Mouse (Mus musculus) T-helper 17 cell (primary cell): ENCODE results near the gene Stx1a.
"Not testable (repeated sequence)": the region's sequence is repeated elsewhere in the genome, so short reads cannot be mapped to it uniquely, and the experiment has no call there.

Experiments used
- in situ Hi-C, 2 experiments: fragments of 300-600 bp; cut with MboI, MseI; formaldehyde crosslinking; loops; 1 replicate in 1 of 2; 2 replicates in 1 of 2; pipeline ENCODE4 v1.15.1; 2025; ENCODE audit warnings: high pct_unique_total_duplicates in 2 of 2

The Stx1a gene

GRCm38 (mm10) chr5:135037946-135038345, 14.7 kb downstream of the Stx1a start:
- in situ Hi-C loops, result no loop called here

- in situ Hi-C loops, result no loop called here
Measured at GRCm38 (mm10) chr5:135039541-135039940, 16.3 kb downstream of the Stx1a start.

- in situ Hi-C loops, result no loop called here
Measured at GRCm38 (mm10) chr5:135040059-135040458, 16.8 kb downstream of the Stx1a start.

- in situ Hi-C loops, result no loop called here
Measured at GRCm38 (mm10) chr5:135040777-135041176, 17.5 kb downstream of the Stx1a start.

- in situ Hi-C loops, result no loop called here
Measured at GRCm38 (mm10) chr5:135042105-135042788, 19.0 kb downstream of the Stx1a start.

- in situ Hi-C loops, result no loop called here
Measured at GRCm38 (mm10) chr5:135044575-135044974, 21.3 kb downstream of the Stx1a start.

GRCm38 (mm10) chr5:135048539-135048938, 25.3 kb downstream of the Stx1a start:
- in situ Hi-C loops, result no loop called here

GRCm38 (mm10) chr5:135049268-135049667, 26.0 kb downstream of the Stx1a start:
- in situ Hi-C loops, result not testable (repeated sequence)

- in situ Hi-C loops, result loop anchor here in 1 of 2 experiments (10.0 kb wide), 1 partner anchor 1561 kb away; no protein-coding TSS in a partner anchor
Measured at GRCm38 (mm10) chr5:135053356-135053755, 30.1 kb downstream of the Stx1a start.

- in situ Hi-C loops, result loop anchor here in 1 of 2 experiments (5.0 kb wide), 1 partner anchor 47 kb away; no protein-coding TSS in a partner anchor
Measured at GRCm38 (mm10) chr5:135063629-135064381, 40.5 kb downstream of the Stx1a start, which contains the start of gene Dnajc30. Gene Dnajc30 (plus strand): TSS chr5:135064202.

GRCm38 (mm10) chr5:135064382-135064766, 41.1 kb downstream of the Stx1a start:
- in situ Hi-C loops, result loop anchor here in 1 of 2 experiments (5.0 kb wide), 1 partner anchor 47 kb away; no protein-coding TSS in a partner anchor

- in situ Hi-C loops, result loop anchor here in 1 of 2 experiments (5.0 kb wide), 1 partner anchor 48 kb away; no protein-coding TSS in a partner anchor
Measured at GRCm38 (mm10) chr5:135064909-135065446, 41.7 kb downstream of the Stx1a start, which contains the start of gene Bud23. Gene Bud23 (minus strand): TSS chr5:135064959.

- in situ Hi-C loops, result no loop called here
Measured at GRCm38 (mm10) chr5:135066008-135066407, 42.7 kb downstream of the Stx1a start.

- in situ Hi-C loops, result no loop called here
Measured at GRCm38 (mm10) chr5:135070448-135070847, 47.2 kb downstream of the Stx1a start.

- in situ Hi-C loops, result no loop called here
Measured at GRCm38 (mm10) chr5:135072061-135072460, 48.8 kb downstream of the Stx1a start.

GRCm38 (mm10) chr5:135072720-135073119, 49.4 kb downstream of the Stx1a start:
- in situ Hi-C loops, result no loop called here

GRCm38 (mm10) chr5:135073349-135074150, 50.3 kb downstream of the Stx1a start:
- in situ Hi-C loops, result no loop called here

GRCm38 (mm10) chr5:135075655-135076054, 52.4 kb downstream of the Stx1a start:
- in situ Hi-C loops, result no loop called here

- in situ Hi-C loops, result no loop called here
Measured at GRCm38 (mm10) chr5:135076368-135076767, 53.1 kb downstream of the Stx1a start.

GRCm38 (mm10) chr5:135076931-135077505, 53.7 kb downstream of the Stx1a start:
- in situ Hi-C loops, result no loop called here
